Mouse (Mus musculus) kidney, adult 9 months (tissue): ENCODE results near the gene Myo19.
"Not testable (repeated sequence)": the region's sequence is repeated elsewhere in the genome, so short reads cannot be mapped to it uniquely, and the experiment has no call there.

Experiments used
- DNase-seq: peaks from one replicate; pipeline ENCODE4 v3.0.0; 2022

The Myo19 gene

GRCm38 (mm10) chr11:84879772-84880464, at the start of gene Myo19, which contains the start of gene Pigw:
TSS of gene Myo19 (plus strand) at chr11:84880148.
TSS of gene Pigw (minus strand) at chr11:84880285.
- peak; percentile 79 for DNase-seq

DNA sequence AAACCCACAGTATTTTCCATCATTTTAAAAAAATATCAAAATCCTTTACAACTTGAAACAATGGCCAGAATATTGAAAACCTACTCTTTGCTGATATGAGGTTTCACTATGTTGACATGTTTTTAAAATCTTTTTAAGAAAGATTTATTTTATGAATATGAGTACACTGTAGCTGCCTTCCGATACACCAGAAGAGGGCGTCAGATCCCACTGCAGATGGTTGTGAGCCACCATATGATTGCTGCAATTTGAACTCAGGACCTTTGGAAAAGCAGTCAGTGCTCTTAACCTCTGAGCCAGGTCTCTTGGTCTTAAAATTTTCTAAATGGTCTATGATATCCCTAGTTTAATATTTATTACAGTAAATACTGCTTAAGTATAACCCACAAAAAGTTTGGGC, 40.6 kb upstream of the Myo19 start:
- no peak for DNase-seq

DNA sequence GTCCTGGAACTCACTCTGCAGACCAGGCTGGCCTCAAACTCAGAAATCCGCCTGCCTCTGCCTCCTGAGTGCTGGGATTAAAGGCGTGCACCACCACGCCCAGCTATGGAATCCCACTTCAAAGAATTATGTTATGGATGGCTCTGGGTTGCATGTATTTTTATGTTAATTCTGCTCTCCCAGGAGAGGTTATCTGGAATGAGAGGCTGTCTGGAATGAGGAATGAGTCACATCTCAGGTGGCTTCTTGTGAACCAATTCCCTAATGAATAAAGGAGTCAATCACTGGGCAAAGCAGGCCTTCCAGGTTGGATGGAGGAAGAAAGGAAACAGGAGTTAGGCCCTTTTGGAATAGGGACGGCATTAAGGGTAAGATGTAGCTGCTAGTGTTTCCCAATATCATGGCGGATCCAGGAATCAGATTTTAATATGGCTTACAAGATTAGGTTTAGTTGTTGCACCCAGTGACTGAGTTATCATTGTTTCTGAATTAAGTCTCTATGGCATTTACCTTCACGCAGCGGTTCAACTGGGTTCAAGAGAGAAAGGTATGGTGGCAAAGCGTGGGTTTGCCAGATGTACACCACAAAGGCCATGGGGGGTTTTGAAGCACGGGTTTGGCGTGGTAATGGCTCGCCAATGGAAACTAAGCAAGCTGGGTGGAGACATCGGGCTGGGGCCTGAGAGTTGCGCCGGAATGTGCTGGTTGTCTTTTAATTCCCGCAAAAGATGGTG, 33.0 kb upstream of the Myo19 start:
- DNase-seq, result no peak

- no peak for DNase-seq
Observed at GRCm38 (mm10) chr11:84847475-84848090, 32.4 kb upstream of the Myo19 start.

- no peak for DNase-seq
Observed at GRCm38 (mm10) chr11:84855285-84855684, 24.7 kb upstream of the Myo19 start.

GRCm38 (mm10) chr11:84865268-84865667, 14.7 kb upstream of the Myo19 start:
- peak; percentile 71 for DNase-seq

DNA sequence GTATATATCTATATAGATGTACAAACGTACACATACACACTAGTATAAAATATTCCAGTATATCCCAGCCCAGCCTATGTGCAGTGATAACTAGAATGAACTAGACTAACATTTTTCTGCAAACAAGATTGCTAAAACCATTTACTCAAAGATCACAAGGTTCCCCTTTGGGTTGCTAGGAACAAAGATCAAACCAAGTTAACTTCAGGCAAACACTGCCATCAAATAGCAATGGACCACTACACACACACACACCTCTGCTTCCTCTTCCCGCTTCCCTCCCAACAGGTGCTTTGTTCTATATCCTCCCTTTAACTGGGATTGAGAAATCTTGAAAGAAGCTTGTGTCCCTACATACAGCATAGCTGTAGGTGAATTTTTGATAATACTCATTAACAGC, 12.4 kb upstream of the Myo19 start:
- peak; percentile 50 for DNase-seq

GRCm38 (mm10) chr11:84868786-84869259, 11.1 kb upstream of the Myo19 start:
- DNase-seq, result no peak

GRCm38 (mm10) chr11:84869537-84870232, 10.3 kb upstream of the Myo19 start:
- peak; percentile 95 for DNase-seq

GRCm38 (mm10) chr11:84870337-84871043, 9.5 kb upstream of the Myo19 start, which contains the start of gene Ggnbp2:
TSS of gene Ggnbp2 (minus strand) at chr11:84870817.
- DNase-seq, result peak; percentile 92

- peak; percentile 83 for DNase-seq
Observed at GRCm38 (mm10) chr11:84871046-84871445, 8.9 kb upstream of the Myo19 start.

GRCm38 (mm10) chr11:84871548-84872069, 8.3 kb upstream of the Myo19 start:
- no peak for DNase-seq

GRCm38 (mm10) chr11:84873042-84873833, 6.7 kb upstream of the Myo19 start:
- no peak for DNase-seq

GRCm38 (mm10) chr11:84876020-84876419, 3.9 kb upstream of the Myo19 start:
- not testable (repeated sequence) for DNase-seq

DNA sequence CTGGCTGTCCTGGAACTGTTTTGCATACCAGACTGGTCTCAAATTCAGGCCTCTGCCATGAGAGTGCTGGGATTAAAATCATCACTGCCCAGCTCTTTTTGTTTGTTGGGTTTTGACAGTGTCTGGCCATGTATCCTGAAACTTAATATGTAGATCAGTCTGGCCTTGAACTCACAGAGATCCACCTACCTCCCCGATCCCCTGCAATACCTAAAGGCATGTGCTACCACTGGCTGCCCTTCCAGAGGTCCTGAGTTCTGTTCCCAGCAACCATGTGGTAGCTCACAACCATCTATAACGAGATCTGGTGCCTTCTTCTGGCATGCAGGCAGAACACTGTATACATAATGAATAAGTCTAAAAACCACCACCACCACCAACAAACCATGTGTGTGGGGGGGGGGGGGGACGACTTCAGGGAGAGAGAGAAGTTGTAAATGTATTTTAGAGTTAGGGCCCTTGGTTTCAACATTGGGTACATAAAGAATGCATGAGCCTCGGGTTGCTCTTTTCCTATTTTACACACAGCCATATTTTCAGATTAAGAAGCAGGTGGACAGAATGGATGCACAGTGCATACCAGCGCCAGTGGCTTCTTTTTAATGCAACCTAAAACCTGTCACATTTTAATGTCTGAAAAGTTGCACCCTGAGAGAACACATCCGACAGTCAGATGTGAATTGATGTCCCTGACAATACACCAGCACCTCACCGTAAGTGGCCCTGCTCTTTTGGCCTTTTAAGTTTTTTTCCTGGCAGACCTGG, 759 bp upstream of the Myo19 start:
- no peak for DNase-seq

DNA sequence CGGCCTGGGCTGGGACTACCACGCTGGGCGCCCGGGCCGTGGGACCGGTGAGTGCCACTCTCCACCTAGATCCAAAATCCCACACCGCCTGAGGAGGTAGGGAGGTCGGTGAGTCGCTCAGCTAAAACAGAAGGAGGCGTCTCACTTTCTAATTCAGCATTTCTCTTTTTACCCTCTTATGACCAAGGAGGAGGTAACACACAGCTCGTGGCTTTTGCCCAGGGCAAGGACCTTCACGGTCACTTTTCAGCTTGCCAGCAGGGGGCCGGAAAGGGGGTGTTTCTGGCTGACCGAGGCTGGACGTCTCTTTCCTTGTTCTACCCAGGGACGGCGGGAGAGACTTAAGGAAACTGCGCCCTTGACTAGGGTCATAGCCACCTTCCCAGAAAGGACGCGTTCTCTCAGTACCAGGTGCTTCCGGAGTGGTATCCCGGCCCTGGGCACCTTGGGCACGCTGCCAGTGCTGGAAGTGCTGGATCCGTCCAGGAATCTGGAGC, 565 bp downstream of the Myo19 start:
- peak; percentile 80 for DNase-seq

DNA sequence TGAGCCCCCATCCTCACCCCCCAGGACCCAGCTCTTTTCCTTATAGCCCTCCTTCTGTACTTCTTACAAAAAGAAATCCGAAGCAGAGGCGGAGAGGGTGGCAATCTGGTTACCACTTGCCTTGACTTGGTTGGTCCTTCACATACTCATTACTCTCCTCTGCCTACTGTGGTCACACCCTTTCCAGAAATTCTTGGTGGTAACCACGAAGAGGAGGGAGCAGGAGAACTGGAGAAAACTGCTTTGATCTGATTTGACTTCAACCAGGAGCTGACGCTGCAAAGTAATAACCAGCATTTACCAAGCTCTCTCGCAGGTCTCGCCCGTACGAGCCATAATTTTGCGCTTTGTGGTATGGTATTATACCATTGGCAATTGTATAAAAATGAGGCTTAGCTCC, 1.0 kb downstream of the Myo19 start:
- no peak for DNase-seq

GRCm38 (mm10) chr11:84882346-84882745, 2.4 kb downstream of the Myo19 start:
- DNase-seq, result no peak

DNA sequence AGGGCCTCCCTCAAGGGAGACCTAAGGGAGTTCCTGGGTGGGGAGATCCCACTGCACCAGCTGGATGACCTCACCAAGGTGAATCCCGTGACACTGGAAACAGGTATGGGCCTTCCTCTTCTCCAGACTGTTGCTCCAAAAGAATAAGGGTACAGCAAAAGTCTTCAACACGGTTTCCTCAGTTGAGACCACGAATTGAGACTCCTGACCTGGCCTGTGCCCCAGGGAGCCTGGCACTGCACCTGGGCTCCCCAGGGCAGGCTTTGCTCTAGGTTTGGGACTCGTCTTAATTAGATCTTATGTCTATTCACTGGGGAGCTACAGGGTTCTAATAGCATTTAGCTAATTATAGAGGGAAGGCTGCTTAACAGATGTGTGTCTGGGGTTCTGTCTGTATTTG, 5.3 kb downstream of the Myo19 start:
- DNase-seq, result no peak

GRCm38 (mm10) chr11:84886236-84886635, 6.3 kb downstream of the Myo19 start:
- DNase-seq, result peak; percentile 70
